In genomic region chr6:116097579-116097978, GRCm38 (mm10) we compare ENCODE assay signal across 20 mouse cellular contexts.
"Had no signal": no experiment of that assay in that cellular context is flagged by ENCODE, and none has a peak within 500 bp of the region (broad histone marks: within the 10 kb centered on the region; RNA-seq: fewer than 3 reads in every experiment).

No protein-coding gene starts in this region.

- H3K4me2 ChIP-seq: liver, embryonic 15.5 days; lung, embryonic 15.5 days; midbrain, embryonic 11.5 days; midbrain, embryonic 13.5 days; midbrain, embryonic 15.5 days; neural tube, embryonic 13.5 days; neural tube, embryonic 15.5 days; stomach, embryonic 15.5 days had no signal

- H3K36me3 ChIP-seq: liver, embryonic 15.5 days; lung, embryonic 15.5 days; midbrain, embryonic 15.5 days; neural tube, embryonic 15.5 days; stomach, embryonic 15.5 days had no signal

- H3K9me3 ChIP-seq: liver, embryonic 15.5 days; lung, embryonic 15.5 days; midbrain, embryonic 13.5 days; midbrain, embryonic 15.5 days; neural tube, embryonic 13.5 days; neural tube, embryonic 15.5 days; stomach, embryonic 15.5 days had no signal

- H3K27ac ChIP-seq: liver, embryonic 15.5 days; lung, embryonic 15.5 days; macrophage; midbrain, embryonic 13.5 days; midbrain, embryonic 15.5 days; neural tube, embryonic 13.5 days; neural tube, embryonic 15.5 days; stomach, embryonic 15.5 days; stomach, postnatal 0 days had no signal

- H3K4me1 ChIP-seq: liver, embryonic 15.5 days; lung, embryonic 15.5 days; midbrain, embryonic 13.5 days; midbrain, embryonic 15.5 days; stomach, embryonic 15.5 days had no signal

- H3K9ac ChIP-seq: liver, embryonic 15.5 days; liver, postnatal 0 days; lung, embryonic 15.5 days; midbrain, embryonic 13.5 days; midbrain, embryonic 15.5 days; neural tube, embryonic 13.5 days; neural tube, embryonic 15.5 days; stomach, embryonic 15.5 days had no signal

- DNase-seq: liver, postnatal 0 days; lung, adult 2 months; lung, postnatal 14 days; lung, postnatal 36 days; right cerebral cortex, postnatal 14 days; thymus, adult 2 months; thymus, postnatal 25 days; thymus, postnatal 4 days had no signal

- ATAC-seq: liver, postnatal 0 days; lung, postnatal 0 days; midbrain, embryonic 13.5 days; midbrain, embryonic 15.5 days had no signal

- H3K27me3 ChIP-seq: liver, embryonic 15.5 days; lung, embryonic 15.5 days; megakaryocyte, embryonic 14.5 days; midbrain, embryonic 13.5 days; midbrain, embryonic 15.5 days; neural tube, embryonic 13.5 days; neural tube, embryonic 15.5 days; stomach, embryonic 15.5 days had no signal

- H3K4me3 ChIP-seq: liver, embryonic 15.5 days; lung, embryonic 15.5 days; megakaryocyte, embryonic 14.5 days; midbrain, embryonic 13.5 days; midbrain, embryonic 15.5 days; neural tube, embryonic 13.5 days; neural tube, embryonic 15.5 days; stomach, embryonic 15.5 days had no signal
